Mouse (Mus musculus): ENCODE data around the gene Ube4a.
"Not testable (repeated sequence)": the region's sequence is repeated elsewhere in the genome, so short reads cannot be mapped to it uniquely, and the experiment has no call there.

The Ube4a gene

DNA sequence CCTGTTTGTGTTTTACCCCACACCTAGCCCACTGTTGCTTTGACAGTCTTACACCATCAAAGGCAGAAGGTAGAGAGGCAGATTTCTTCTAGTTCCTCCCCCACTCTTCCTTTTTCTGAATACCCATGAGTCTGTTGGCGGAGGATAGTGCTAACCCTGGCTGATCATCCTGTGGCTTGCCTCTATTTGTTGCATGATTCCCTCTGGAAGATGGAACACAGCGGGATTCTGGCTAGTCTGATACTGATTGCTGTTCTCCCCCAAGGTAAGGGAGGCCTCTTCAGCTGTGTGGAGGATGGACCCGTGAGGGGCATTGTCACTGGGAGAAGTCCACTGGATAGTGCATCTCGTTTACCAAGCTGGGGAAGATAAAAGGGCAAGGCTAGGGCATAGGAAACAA is 16.3 kb upstream of the Ube4a start, which contains the start of gene Cd3d:
Cd3d (plus strand) TSS at position 111 of the 400 bp plus-strand sequence.
- no peak for DNase-seq (ENCODE audit: low spot score in 2 of 2)

DNA sequence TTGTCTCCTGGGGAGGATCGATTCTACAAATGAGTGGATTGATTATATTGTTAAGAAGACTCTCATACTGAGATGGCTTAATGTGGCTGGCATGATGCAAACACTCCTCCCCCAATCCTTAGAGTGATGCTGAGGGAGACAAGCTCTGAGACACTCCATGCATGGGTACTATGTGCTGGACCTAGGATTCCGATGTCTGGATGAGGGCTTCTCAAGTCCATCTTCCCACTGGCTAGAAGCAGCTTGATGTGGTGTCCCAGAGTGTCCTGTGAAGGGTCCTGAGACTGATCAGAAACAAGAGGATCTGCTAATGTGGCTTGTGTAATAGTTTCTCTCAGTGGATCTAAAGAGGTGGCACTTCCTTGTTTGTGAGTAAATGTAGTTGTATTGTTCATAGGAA is 15.7 kb upstream of the Ube4a start:
- no peak for DNase-seq (ENCODE audit: low spot score in 2 of 2)

DNA sequence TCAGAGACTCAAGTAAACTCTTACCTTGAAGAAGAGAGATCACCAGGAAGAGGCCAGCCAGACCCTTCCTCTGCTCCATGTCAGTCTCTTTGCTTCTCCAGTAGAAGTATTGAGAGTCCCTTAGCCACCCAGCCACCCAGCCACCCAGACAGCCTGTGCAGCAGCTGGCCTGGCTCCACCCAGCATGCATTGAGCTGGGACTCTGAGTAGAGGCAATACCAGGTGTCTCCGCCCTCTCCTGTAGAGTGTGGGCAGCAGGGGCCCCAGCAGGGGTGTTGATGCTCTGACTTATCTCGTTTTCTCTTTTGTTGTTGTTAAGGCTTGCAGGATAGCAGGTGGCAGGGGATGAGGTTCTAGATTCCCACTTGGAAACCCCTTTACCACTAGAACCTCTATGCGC is 14.8 kb upstream of the Ube4a start, which contains the start of gene Cd3g:
Cd3g (minus strand) TSS at position 190 of the 400 bp plus-strand sequence.
- no peak for DNase-seq (ENCODE audit: low spot score in 2 of 2)

DNA sequence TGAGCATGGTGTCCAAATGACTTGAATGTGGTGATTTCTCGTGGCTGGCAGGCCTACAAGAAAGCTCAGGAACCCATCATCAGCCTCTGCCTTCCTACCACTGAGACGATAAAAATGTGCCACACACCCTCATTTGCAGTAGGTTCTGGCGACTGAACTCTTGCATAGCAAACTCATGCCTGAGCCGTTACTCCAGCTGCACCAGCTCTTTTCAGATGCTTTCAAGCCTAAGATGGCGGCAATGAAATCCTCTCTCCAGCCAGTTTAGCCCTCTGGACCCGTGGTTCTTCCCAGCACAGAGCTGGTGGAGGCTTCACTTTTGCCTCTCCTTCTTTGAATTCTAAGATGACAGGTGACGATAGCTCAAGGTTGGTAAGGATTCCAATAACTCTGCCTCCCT is 14.4 kb upstream of the Ube4a start:
- no peak for DNase-seq (ENCODE audit: low spot score in 2 of 2)

DNA sequence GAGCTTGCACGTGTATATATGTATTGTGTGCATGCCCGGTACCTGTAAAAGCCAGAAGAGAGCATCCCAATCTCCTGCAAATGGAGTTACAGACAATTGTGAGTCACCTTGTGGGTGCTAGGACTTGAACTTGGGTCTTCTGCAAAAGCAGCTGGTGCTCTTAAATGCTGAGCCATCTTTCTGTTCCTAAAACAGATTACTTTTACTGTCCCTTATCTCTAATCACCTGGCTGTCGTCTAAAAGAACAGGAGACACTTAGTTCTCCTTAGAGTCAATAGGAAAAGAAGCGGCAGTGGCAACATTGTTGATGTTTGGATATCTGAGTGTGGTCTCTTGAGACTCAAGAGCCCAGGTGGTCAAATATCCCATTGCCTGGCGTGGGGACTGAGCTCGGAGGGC is 12.4 kb upstream of the Ube4a start:
- no peak for DNase-seq (ENCODE audit: low spot score in 2 of 2)

DNA sequence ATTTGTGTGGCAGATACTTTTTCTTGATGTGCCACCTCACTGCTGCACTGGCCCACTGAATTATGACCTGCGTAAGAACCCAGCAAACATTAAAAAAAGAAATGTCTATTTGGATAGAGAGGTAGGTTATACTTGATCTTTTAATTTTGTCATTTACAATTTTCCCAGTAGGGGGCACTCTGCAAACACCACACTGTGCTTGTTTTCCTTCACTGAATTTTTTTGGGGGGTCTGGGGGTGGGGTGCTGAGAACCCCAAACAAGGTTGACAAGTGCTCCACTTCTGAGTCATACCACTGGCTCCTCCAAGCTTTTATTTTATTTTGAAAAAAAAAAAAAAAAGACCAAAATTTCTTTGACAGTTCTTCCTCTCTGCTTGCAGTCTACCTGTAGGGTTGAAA is 4.0 kb upstream of the Ube4a start:
- DNase-seq (ENCODE audit: low spot score in 2 of 2): no peak

DNA sequence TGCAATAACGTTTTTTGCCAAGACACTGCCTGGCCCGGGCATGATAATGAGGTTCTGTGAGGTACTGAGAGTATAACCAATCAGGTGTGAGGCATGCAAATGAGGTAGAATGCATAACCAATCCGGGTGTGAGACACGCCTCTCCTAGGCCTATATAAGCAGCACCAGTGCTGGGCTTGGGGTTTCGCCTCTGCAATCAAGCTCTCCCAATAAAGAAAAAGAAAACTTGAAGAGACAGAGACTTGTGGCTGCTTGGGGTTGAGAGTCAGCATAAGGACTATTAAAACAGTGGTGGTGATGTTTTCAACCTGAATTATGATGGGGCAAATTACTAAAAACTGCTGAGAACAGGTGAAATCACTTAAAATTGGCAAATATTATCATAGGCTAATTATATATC is 2.4 kb upstream of the Ube4a start:
- DNase-seq (ENCODE audit: low spot score in 2 of 2): not testable (repeated sequence)

DNA sequence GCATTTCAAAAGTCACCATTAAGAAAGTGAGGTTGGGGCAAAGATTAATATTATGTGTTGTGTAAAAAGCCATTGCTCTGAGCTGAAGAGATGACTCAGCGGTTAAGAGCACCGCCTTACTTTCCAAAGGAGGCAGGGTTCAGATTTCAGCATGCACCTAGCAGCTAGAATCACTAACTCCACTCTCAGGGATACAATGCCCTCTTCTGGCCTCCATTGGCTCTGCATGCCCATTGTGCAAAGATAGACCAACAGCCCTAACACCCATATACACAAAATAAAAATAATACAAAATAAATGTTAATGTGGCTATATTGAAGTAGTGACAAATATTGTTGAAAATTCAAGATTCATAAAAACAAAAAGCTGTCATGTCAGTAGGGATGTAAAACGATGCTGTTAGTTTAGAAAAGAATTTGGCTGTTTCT is 1.4 kb upstream of the Ube4a start:
- peak; percentile 43 to 73 for DNase-seq (ENCODE audit: low spot score in 2 of 2)

DNA sequence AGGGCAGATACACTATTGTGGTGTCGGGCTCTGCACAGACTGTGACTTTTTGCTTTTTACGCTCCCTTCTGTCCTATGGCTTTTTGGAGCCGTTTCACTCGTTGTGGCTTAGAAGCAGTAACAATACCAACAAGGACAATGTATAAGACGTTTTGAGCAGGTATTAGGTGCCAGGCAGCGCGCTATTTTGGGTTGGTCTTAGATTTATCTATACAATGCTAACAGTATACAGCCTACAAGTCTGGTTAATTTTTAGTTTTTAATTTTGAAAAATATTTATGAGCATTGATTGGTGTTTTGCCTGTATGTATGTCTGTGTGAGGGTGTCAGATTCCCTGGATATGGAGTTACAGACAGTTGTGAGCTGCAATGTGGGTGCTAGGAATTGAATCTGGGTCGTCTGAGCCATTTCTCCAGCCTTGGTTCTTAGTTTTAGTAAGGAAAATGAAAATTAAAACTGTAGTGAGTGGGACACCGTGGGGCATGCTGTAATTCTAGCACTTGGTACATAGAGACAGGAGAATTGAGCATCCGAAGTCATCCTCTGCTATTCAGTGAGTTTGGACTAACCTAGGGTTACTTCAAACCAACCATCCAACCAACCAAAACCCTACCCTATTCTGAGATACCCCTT is 550 bp upstream of the Ube4a start:
- DNase-seq (ENCODE audit: low spot score in 2 of 2): no peak

DNA sequence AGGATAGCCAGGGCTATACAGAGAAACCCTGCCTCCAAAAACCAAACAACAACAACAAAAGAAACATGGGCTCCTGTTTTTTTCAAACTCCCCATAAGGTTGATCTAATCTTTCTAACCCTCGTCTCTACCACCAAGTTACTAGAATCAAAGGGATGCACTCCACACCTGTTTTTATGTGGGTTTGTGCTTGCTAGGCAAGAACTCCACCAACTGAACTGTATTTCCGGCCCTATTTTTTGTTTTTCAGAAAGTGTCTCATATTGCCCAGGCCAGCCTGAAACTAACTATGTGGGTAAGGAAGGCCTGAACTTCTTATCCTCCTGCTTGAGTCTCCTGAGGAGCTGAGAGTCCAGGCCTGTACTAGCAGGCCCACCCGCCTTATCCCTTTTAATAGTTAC is 11.0 kb downstream of the Ube4a start:
- no peak for DNase-seq (ENCODE audit: low spot score in 2 of 2)

DNA sequence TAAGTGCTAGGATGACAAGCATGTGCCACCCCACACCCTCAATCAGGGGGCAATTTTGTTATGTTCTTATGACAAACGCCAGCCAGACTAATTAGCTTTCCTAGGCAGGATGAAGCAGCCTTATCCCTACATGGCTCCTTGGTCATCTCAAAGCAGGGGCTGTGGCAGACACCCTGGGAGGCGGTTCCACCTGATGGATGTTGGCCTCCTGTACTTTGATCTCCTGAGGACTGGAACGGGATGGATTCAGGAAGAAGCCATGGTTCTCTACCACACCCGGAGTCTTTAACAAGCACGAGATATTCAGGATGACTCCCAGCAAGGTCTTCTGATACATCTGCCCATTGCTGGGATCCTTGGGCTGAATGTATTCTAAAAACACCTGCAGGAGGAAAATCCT is 17.6 kb downstream of the Ube4a start:
- no peak for DNase-seq (ENCODE audit: low spot score in 2 of 2)

DNA sequence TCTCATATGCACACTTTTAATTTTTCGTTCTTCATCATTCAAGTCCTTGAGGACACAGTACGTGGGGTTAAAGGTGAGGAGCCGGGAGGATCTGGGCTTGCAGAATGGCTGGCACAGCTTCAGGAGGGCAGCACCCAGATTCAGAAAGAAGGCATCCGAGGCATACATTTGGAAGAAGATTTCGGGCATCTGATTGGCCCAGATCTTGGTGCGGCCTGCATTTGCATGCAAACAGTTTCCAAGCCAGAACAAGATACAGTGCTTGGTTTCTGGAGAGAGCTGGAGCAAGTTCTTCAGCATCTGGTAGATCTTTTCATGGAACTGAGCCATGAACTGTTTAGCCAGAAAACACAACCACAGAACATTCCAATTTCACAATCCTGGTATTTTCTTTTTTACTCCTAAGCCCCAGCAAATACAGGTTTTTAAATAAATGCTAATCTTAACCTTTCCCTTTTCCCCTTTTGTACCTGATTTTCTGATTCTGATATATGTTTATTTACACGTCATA is 19.2 kb downstream of the Ube4a start:
- no peak for DNase-seq (ENCODE audit: low spot score in 2 of 2)

DNA sequence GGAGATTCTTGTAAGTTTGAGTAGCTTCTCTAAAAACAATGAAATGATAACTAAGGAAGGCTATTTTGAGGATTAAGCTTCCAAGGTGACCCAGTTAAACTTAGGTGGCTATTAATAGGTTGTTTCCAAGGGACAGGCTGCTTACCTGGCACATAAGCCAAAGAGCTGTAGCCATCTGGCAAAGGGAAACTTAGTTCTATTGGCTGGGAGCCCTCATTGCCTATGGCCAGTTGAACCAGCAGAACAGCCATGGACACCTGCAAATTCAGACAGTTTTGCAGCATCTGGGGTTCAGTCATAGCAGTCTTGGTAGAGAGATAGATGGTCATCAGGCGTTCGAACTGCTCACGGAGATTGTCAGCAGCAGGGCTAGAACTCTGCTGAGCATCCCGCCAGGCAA is 23.0 kb downstream of the Ube4a start:
- DNase-seq (ENCODE audit: low spot score in 2 of 2): no peak

DNA sequence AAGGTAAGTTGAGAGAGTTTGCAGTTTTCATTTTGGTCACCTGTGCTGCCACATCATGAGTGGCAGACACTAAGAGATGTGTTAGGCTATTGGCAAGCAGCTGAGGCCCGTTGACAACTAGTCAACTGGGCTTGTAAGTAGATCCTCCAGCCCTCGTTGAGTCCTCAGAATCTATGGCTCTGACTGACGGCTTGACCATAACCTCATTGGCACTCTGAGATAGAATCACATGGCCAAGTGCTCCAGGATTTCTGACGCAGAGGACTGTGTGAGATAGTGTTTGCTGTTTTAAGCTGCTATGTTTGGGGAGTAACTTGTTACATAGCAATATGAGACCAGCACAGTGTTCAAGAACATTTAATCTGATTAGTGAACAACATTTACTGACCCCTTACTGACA is 23.6 kb downstream of the Ube4a start:
- DNase-seq (ENCODE audit: low spot score in 2 of 2): no peak

DNA sequence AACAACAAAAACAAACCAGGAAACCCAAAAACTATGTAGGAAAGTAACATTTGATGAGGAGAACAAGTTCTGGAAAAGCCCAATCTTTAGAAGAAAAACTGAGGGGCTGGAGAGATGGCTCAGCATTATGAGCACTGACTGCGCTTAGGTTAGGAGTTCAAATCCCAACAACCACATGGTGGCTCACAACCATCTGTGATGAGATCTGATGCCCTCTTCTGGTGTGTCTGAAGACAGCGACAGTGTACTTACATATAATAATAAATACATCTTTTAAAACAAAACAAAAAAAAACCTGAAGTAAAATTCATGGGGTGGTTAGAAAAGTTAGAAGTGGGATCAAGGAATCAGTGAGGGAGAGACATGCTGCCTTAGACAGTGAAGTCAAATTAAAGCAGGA is 43.9 kb downstream of the Ube4a start:
- DNase-seq (ENCODE audit: low spot score in 2 of 2): no peak

DNA sequence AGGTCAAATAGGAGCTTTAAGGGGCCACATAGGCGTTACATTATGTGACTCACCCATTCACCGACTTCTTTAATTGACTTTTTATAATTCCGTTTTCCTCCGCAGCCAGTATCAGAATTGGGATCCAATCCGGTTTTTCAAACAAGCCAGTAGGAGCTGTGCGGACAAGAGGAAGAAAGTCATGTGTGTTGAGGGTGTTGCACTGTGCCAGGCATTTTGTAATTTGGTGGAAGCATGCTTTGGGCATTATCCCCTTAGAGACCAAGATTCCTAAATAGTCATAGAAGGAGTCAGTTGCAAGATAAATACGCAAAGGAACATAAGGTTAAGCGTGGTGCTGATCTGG is 44.3 kb downstream of the Ube4a start:
- no peak for DNase-seq (ENCODE audit: low spot score in 2 of 2)

DNA sequence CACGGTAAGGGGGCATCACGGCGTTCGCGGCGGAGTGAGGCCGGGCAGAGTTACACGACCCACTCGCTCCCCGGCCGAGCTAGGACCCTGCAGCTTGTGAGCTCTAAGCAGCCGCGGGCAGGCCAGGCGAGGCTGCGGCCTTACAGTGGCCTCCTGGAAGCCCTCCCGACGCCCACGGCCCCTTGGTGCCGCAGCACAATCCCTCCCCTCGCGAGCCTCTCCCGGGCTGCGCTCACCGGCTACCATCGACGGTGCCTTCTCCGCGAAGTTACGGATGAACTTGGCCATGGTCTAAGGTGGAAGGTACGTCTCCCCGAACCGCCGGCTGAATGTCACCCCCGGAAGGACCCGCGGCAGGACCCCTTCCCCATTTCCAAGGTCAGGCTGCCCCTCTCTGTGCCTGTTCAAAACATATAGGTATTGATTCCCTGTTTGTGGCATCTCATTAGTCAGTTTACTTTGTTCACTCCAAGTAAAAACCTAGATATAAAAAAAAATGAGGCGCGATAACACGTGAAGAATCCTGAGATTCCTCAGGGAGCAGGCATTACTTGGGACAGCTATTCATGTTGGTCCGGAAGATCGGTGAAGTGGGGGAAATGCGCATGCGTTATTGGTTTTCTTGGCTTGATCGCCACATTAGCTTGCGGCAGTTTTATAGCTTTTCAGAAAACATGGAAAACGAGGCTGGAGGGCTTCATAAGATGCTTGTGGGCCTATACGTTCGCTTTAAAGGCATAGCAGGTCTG is 44.9 kb downstream of the Ube4a start, which contains the start of gene Atp5l:
Atp5l (minus strand) TSS at position 369 of the 749 bp plus-strand sequence.
- DNase-seq (ENCODE audit: low spot score in 2 of 2): peak; percentile 76 to 79

DNA sequence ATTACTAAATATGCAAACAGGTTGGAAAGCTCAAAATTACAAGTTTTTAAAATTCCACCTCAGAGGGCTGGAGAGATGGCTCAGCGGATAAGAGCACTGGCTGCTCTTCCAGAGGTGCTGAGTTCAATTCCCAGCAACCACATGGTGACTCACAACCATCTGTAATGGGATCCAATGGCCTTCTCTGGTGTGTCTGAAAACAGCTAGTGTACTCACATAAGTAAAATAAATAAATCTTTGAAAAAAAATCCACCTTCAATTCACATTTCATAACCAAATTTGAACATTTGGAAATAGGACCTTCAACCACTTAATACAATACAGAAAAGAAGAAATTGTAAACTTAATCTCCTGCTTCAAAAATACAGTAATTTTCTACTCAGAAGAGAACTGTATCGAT is 45.8 kb downstream of the Ube4a start:
- no peak for DNase-seq (ENCODE audit: low spot score in 2 of 2)

DNA sequence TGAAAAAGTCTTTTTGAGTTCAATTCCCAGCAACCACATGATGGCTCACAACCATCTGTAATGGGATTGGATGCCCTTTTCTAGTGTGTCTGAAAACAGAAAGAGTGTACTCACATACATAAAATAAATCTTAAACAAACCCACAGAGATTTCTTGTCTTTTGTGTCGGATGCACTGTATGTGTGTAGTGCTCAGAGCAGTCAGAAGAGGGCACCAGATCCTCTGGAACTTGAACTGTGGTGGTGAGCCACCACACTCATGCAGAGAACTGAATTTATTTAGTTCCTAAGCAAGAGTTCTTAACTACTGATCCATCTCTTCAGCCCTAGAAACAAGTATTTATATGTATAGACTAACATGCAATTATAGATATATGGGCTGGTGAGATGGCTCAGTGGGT is 49.2 kb downstream of the Ube4a start:
- DNase-seq (ENCODE audit: low spot score in 2 of 2): no peak

DNA sequence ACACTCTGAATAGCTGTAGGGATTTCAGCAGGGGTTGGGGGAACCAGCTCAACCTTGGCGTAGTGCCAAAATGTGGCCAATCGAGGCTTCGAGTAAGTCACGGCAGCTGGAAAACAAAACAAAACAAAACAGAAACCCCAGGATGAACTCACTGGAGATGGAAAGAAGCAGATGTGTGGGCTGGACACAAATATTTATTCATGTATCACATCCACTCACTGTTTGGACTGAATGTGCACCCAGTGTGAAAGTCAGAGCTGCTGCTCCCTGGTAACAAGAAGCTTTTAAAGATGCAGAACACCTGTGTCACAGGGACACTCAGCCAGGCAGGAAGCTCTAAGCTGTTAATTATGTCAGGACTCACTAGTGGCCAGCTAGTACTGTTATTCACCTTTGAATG is 50.7 kb downstream of the Ube4a start:
- no peak for DNase-seq (ENCODE audit: low spot score in 2 of 2)

DNA sequence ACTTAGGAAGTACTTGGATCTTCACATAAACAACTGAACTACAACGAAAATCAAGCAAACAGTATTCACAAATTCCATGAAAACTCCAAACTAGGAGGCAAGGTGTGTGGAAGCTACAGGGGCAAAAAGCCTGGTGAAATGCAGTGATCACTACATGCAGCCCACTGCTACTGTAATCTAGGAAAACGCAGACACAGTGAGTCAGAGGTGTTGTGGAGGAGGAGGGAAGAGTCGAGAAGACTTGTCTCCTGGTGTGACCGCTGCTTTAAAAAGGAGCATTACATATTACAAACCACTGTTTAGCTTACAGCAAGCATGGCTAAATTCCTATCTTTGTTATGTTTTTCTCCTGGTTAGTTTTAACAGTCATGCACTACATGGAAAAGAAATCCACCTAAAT is 54.0 kb downstream of the Ube4a start:
- no peak for DNase-seq (ENCODE audit: low spot score in 2 of 2)

DNA sequence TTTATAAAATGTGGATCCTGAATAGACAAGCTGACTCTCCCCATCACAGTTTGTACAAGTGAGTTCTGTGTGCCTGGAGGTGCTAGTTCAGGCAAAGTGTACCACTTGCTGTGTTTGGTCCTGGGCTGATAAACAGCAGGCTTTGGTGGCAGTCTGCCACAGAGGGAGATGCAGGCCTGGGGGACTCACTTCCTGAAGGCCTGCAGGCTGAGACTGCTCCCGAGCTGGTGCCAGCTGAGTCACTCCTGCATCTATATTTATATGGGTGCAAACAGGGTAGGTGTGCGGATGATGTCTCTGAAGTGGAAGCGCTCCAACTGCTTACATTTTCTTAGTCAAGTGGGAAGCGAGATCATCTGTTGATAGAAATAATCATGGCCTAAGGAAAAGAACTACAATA is 59.8 kb downstream of the Ube4a start:
- DNase-seq (ENCODE audit: low spot score in 2 of 2): no peak

DNA sequence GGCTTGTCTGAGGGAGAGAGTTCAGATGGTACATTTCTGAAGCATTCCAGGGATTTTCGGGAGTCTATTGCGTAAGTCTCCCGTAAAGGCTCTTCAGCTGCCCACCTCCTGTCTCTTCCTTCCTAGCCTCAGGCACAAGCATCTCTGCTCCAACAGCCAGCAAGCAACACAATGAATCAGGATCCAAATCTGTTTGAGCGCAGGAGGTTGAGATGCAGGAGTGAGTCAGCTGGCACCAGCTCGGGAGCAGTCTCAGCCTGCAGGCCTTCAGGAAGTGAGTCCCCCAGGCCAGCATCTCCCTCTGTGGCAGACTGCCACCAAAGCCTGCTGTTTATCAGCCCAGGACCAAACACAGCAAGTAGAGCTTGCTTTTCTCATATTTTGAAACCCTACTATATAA is 60.4 kb downstream of the Ube4a start:
- DNase-seq (ENCODE audit: low spot score in 2 of 2): peak; percentile 47 to 66
